Mouse (Mus musculus) heart, postnatal 0 days (tissue): ENCODE results near the gene Popdc3. TPM values are rescaled to one million over a fixed set of nuclear protein-coding genes. Genes with fewer than 3 reads are reported as not detected.

ENCODE experiments used
- ATAC-seq: fragments of 200-750 bp; cut with Nextera tagmentation; 2 replicates; pipeline ENCODE4 v1.8.0; 2017; ENCODE audit warnings: low read depth, moderate number of reproducible peaks, moderate library complexity; ENCODE audit not compliant: insufficient read depth
- DNase-seq: peaks from one replicate; pipeline ENCODE4 v3.0.0-alpha.2; 2016; ENCODE audit warnings: low spot score
- H3K27ac ChIP-seq: fragments of 300-500 bp; sonication (generic); 2 replicates; pipeline ENCODE4 v1.5.1; 2014; ENCODE audit warnings: low read depth, mild to moderate bottlenecking
- H3K27me3 ChIP-seq: fragments of 300-500 bp; sonication (generic); 2 replicates; pipeline ENCODE4 v1.6.1; 2014; ENCODE audit warnings: low read length, mixed read lengths; ENCODE audit not compliant: control insufficient read depth, insufficient read depth
- H3K36me3 ChIP-seq: fragments of 300-500 bp; sonication (generic); replicated peaks from 2 replicates; pipeline ENCODE4 v1.6.1; 2014; ENCODE audit warnings: low read length, mixed read lengths; ENCODE audit not compliant: control insufficient read depth, insufficient read depth
- H3K4me1 ChIP-seq: fragments of 300-500 bp; sonication (generic); 2 replicates; pipeline ENCODE4 v1.6.1; 2014; ENCODE audit warnings: antibody characterized with exemption; ENCODE audit not compliant: control insufficient read depth, insufficient read depth
- H3K4me2 ChIP-seq: fragments of 300-500 bp; sonication (generic); 2 replicates; pipeline ENCODE4 v1.6.1; 2014; ENCODE audit warnings: low read depth, mild to moderate bottlenecking, low read length, moderate library complexity
- H3K4me3 ChIP-seq: fragments of 300-500 bp; sonication (generic); 2 replicates; pipeline ENCODE4 v1.5.1; 2014; ENCODE audit warnings: low read depth, low read length
- H3K9ac ChIP-seq: fragments of 300-500 bp; sonication (generic); replicated peaks from 2 replicates; pipeline ENCODE4 v1.6.1; 2014; ENCODE audit warnings: low read depth, low read length, mixed read lengths
- H3K9me3 ChIP-seq: fragments of 300-500 bp; sonication (generic); replicated peaks from 2 replicates; pipeline ENCODE4 v1.6.1; 2016; ENCODE audit warnings: low read length; ENCODE audit not compliant: control insufficient read depth
- CTCF ChIP-seq: IDR thresholded peaks from 2 replicates; pipeline ENCODE4 v1.5.1; 2016; ENCODE audit warnings: antibody characterized with exemption, control low read depth, low read depth
- EP300 ChIP-seq: IDR thresholded peaks from 2 replicates; pipeline ENCODE4 v1.6.1; 2016; ENCODE audit warnings: antibody characterized with exemption, low read depth
- WGBS: fragments of 180-500 bp; shearing (Covaris S2); extraction: QIAGEN DNeasy Blood & Tissue Kit; methylation state at CpG from one replicate; pipeline ENCODE4 v1.1.7; 2014; 5-methylcytosine and 5-hydroxymethylcytosine counted together
- polyA plus RNA-seq: library from polyadenylated mRNA; unstranded; fragments of >200 nt; fragmentation: Nextera tagmentation; extraction: Ambion mirVana; gene quantifications from 2 replicates; pipeline ENCODE4 v1.2.1, GENCODE M21; 2015
- total RNA-seq: library from RNA; depleted of rRNA; stranded (reverse); fragments of >200 nt; gene quantifications from 2 replicates; pipeline ENCODE4 v1.2.3, GENCODE M21; 2014; ENCODE audit warnings: low replicate concordance

Gene Popdc3
- total and polyA plus RNA-seq, 2 experiments from 2014 or later = 50.6 to 71.9 TPM

- H3K4me1 ChIP-seq = peaks cover 42% of the 10 kb centered on the region
- no peak overlapping the region for H3K4me3 ChIP-seq
- ATAC-seq (no peak), DNase-seq (no peak)
- 76% methylated on average over 7 of the region's 7 CpGs for WGBS
- no peaks in the 10 kb centered on the region for H3K27me3 ChIP-seq
- no peak overlapping the region for H3K4me2 ChIP-seq
- H3K27ac ChIP-seq = no peak overlapping the region
- H3K36me3 ChIP-seq = no peaks in the 10 kb centered on the region
- H3K9ac ChIP-seq = peak overlapping the region; percentile 30; the same call in 1 of the 2 replicates
- TF ChIP-seq CTCF = no peak
- H3K9me3 ChIP-seq = no peaks in the 10 kb centered on the region
These were observed 37.3 kb upstream of the Popdc3 start for GRCm38 (mm10) chr10:45140474-45141212.

GRCm38 (mm10) chr10:45142359-45142758 lies 35.5 kb upstream of the Popdc3 start:
- Histone ChIP-seq H3K27me3 (no peaks in the 10 kb centered on the region), H3K27ac (no peak overlapping the region), H3K9me3 (no peaks in the 10 kb centered on the region), H3K4me3 (no peak overlapping the region), H3K4me1 (peaks cover 43% of the 10 kb centered on the region), H3K9ac (no peak overlapping the region), H3K4me2 (no peak overlapping the region), H3K36me3 (no peaks in the 10 kb centered on the region)
- TF ChIP-seq CTCF (no peak), EP300 (no peak)
- DNase-seq = no peak
- ATAC-seq = no peak
- WGBS = 79% methylated on average over 5 of the region's 5 CpGs

GRCm38 (mm10) chr10:45144038-45144817 lies 33.7 kb upstream of the Popdc3 start:
- 80% methylated on average over 6 of the region's 6 CpGs for WGBS
- no peak for TF ChIP-seq CTCF
- TF ChIP-seq EP300 = no peak
- no peak overlapping the region for H3K4me2 ChIP-seq
- H3K27me3 ChIP-seq = no peaks in the 10 kb centered on the region
- H3K27ac ChIP-seq = peak overlapping the region; percentile 44
- H3K9me3 ChIP-seq = no peaks in the 10 kb centered on the region
- peaks cover 6% of the 10 kb centered on the region; the same call in 1 of the 2 replicates for H3K36me3 ChIP-seq
- no peak overlapping the region for H3K4me3 ChIP-seq
- ATAC-seq (no peak), DNase-seq (no peak)
- H3K9ac ChIP-seq = no peak overlapping the region
- peaks cover 34% of the 10 kb centered on the region for H3K4me1 ChIP-seq

- no peak for DNase-seq
- peaks cover 27% of the 10 kb centered on the region for H3K4me1 ChIP-seq
- H3K9ac ChIP-seq = no peak overlapping the region; the same call in 1 of the 2 replicates
- H3K27me3 ChIP-seq = no peaks in the 10 kb centered on the region
- peak overlapping the region; percentile 49; the same call in 1 of the 2 replicates for H3K27ac ChIP-seq
- H3K4me2 ChIP-seq = no peak overlapping the region
- whole genome bisulfite sequencing = 17% methylated on average over 6 of the region's 6 CpGs
- no peak for TF ChIP-seq CTCF
- no peak for TF ChIP-seq EP300
- no peak overlapping the region for H3K4me3 ChIP-seq
- peaks cover 29% of the 10 kb centered on the region for H3K36me3 ChIP-seq
- ATAC-seq = no peak; the same call in 1 of the 2 replicates
- no peaks in the 10 kb centered on the region for H3K9me3 ChIP-seq
These were observed 31.1 kb upstream of the Popdc3 start for GRCm38 (mm10) chr10:45146821-45147220.

GRCm38 (mm10) chr10:45151137-45151536 lies 26.8 kb upstream of the Popdc3 start:
- peaks cover 11% of the 10 kb centered on the region for H3K4me1 ChIP-seq
- WGBS = 75% methylated on average over 5 of the region's 5 CpGs
- H3K9me3 ChIP-seq = no peaks in the 10 kb centered on the region
- no peaks in the 10 kb centered on the region for H3K27me3 ChIP-seq
- ATAC-seq (no peak), DNase-seq (no peak)
- H3K27ac ChIP-seq = no peak overlapping the region
- no peak overlapping the region for H3K9ac ChIP-seq
- H3K4me3 ChIP-seq = no peak overlapping the region
- no peak overlapping the region for H3K4me2 ChIP-seq
- peaks cover 64% of the 10 kb centered on the region for H3K36me3 ChIP-seq
- no peak for TF ChIP-seq EP300
- no peak for TF ChIP-seq CTCF
